In genomic region chr2:146482859-146483258, GRCm38 (mm10) we compare ENCODE assay signal across 24 mouse cellular contexts.
"Had no signal": no experiment of that assay in that cellular context is flagged by ENCODE, and none has a peak within 500 bp of the region (broad histone marks: within the 10 kb centered on the region; RNA-seq: fewer than 3 reads in every experiment).

No protein-coding gene starts in this region.

- H3K4me3 ChIP-seq: heart, embryonic 10.5 days; heart, embryonic 12.5 days; hindbrain, embryonic 13.5 days; hindbrain, embryonic 15.5 days; kidney, embryonic 15.5 days; limb, embryonic 13.5 days; limb, embryonic 15.5 days had no signal

- H3K4me2 ChIP-seq: heart, embryonic 12.5 days; hindbrain, embryonic 13.5 days; hindbrain, embryonic 15.5 days; kidney, embryonic 15.5 days; limb, embryonic 13.5 days; limb, embryonic 15.5 days had no signal

- DNase-seq: forebrain, postnatal 0 days; gastrocnemius, postnatal 14 days; gastrocnemius, postnatal 36 days; heart, adult 18-20 months; heart, postnatal 10 days; heart, postnatal 36 days; kidney, adult 11 months; kidney, adult 2 months; kidney, adult 9 months; kidney, postnatal 14 days; kidney, postnatal 36 days; layer of hippocampus, adult 9-11 months; layer of hippocampus, postnatal 36 days; left cerebral cortex, postnatal 4 days had no signal

- ATAC-seq: forebrain, postnatal 0 days; hindbrain, postnatal 0 days; intestine, embryonic 16.5 days had no signal

- H3K4me1 ChIP-seq: hindbrain, embryonic 13.5 days; hindbrain, embryonic 15.5 days; kidney, embryonic 15.5 days; limb, embryonic 13.5 days; limb, embryonic 15.5 days had no signal

- H3K27ac ChIP-seq: heart, embryonic 10.5 days; hindbrain, embryonic 13.5 days; hindbrain, embryonic 15.5 days; hindbrain, postnatal 0 days; kidney, embryonic 15.5 days; kidney, postnatal 0 days; limb, embryonic 13.5 days; limb, embryonic 15.5 days had no signal

- H3K36me3 ChIP-seq: limb, embryonic 15.5 days had no signal

- H3K27me3 ChIP-seq: heart, embryonic 12.5 days; hindbrain, embryonic 13.5 days; hindbrain, embryonic 15.5 days; kidney, embryonic 15.5 days; limb, embryonic 13.5 days; limb, embryonic 15.5 days had no signal

- H3K9ac ChIP-seq: forebrain, postnatal 0 days; heart, embryonic 12.5 days; hindbrain, embryonic 13.5 days; hindbrain, embryonic 15.5 days; kidney, embryonic 15.5 days; limb, embryonic 13.5 days; limb, embryonic 15.5 days had no signal

- H3K9me3 ChIP-seq: heart, embryonic 10.5 days; heart, embryonic 12.5 days; hindbrain, embryonic 13.5 days; hindbrain, embryonic 15.5 days; kidney, embryonic 15.5 days; limb, embryonic 13.5 days; limb, embryonic 15.5 days had no signal
